Mouse (Mus musculus): Measurements from ENCODE around the gene Crabp2.

Gene Crabp2

DNA sequence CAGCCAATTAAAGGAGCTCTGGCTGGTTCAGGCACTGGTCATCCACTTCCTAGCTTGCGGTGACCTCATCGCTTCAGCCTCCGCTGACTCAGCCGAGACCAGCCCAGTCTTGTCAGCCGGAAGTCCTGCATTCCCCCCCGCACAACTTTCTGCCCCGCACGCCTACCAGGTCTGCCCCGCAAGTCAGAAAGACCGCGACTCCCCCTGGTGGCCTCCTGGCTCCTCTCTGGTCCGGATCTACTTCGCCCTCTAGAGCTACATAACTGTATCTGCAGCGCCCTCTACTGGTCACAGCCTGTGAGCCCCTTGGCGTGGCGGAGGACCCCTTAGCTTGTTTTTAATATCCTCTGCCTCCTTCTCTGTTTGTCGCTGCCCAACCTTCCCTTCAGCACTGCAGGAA lies 38.4 kb downstream of the Crabp2 start:
- peak; percentile 89 for DNase-seq

- DNase-seq = no peak
Observed at GRCm38 (mm10) chr3:87987633-87988032, 39.2 kb downstream of the Crabp2 start.

- DNase-seq = no peak
Observed at GRCm38 (mm10) chr3:87988068-87988467, 39.6 kb downstream of the Crabp2 start.

GRCm38 (mm10) chr3:87989935-87990334 lies 41.5 kb downstream of the Crabp2 start:
- DNase-seq = no peak

GRCm38 (mm10) chr3:87993436-87993835 lies 45.0 kb downstream of the Crabp2 start:
- no peak for DNase-seq

GRCm38 (mm10) chr3:87995331-87995730 lies 46.9 kb downstream of the Crabp2 start:
- DNase-seq = no peak

DNA sequence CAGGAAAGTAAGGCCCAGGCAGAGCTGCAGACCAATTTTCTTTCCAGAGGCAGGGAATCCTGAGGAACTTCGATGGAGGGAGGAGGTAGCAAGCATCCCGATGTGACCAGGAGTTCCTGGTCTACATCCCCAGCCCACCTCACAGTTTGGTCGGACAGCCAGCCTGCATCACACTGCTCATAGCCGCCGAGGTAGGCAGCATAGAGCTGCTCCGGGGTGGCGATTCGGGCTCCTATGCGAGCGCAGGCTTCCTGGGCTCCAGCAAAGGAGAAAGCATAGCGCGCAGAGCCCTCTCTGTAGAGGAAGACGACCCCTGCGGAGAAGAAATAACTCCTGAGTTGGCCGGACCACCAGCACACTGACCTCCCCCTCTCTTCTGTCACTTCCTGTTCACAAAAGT lies 47.9 kb downstream of the Crabp2 start:
- DNase-seq = no peak

- DNase-seq = no peak
Observed at GRCm38 (mm10) chr3:87996971-87997614, 48.6 kb downstream of the Crabp2 start.

- peak; percentile 65 for DNase-seq
Observed at GRCm38 (mm10) chr3:87998747-87999146, 50.3 kb downstream of the Crabp2 start.

GRCm38 (mm10) chr3:87999243-87999895 lies 50.9 kb downstream of the Crabp2 start:
- DNase-seq = no peak

GRCm38 (mm10) chr3:88000181-88000580 lies 51.7 kb downstream of the Crabp2 start, which contains the start of gene Bcan:
TSS of gene Bcan (minus strand) at chr3:88000230.
- peak; percentile 60 for DNase-seq

- no peak for DNase-seq
Observed at GRCm38 (mm10) chr3:88000816-88001595, 52.5 kb downstream of the Crabp2 start.

GRCm38 (mm10) chr3:88002291-88002976 lies 54.0 kb downstream of the Crabp2 start:
- no peak for DNase-seq

All from right cerebral cortex, adult 18-20 months (tissue).